Mouse (Mus musculus): Measurements from ENCODE around the gene Macrod2.

- TF ChIP-seq CTCF (IDR thresholded peaks at IDR 0.05) (no peak), EP300 (IDR thresholded peaks at IDR 0.05) (no peak)
Measured at GRCm38 (mm10) chr2:140911463-140911862, 516.4 kb downstream of the Macrod2 start.

Data from lung, postnatal 0 days (tissue).